Mouse (Mus musculus): ENCODE measurements around the gene Trove2. TPM values are rescaled to one million over a fixed set of nuclear protein-coding genes. Genes with fewer than 3 reads are reported as not detected.
A peak's percentile ranks its signal among the peaks of the same experiment; 100 is the strongest.

The Trove2 gene
- total RNA-seq, 2 experiments from 2014 or later = 29.0 to 29.5 TPM

- TF ChIP-seq CTCF (IDR thresholded peaks at IDR 0.05) = no peak
- Histone ChIP-seq H3K27ac (no peak overlapping the region; the same call in 1 of the 2 replicates), H3K4me3 (peak overlapping the region; percentile 91)
- intact Hi-C loops (cut with DNase I) = loop anchor here (1.0 to 2.0 kb wide), 2 partner anchors 38 to 75 kb away; partner anchors contain the start of genes Trove2 and Uchl5
- no peak for DNase-seq (ENCODE audit: extremely low spot score in 1 of 2, low spot score in 2 of 2)
Measured at GRCm38 (mm10) chr1:143701736-143702135, 75.1 kb downstream of the Trove2 start.

Other genes with a start within 250 kb of the Trove2 start
- 10 to 100 TPM; 15.3 to 18.9 TPM for gene B3galt2, start 136.4 kb downstream of the Trove2 start, total RNA-seq (2021)
- 10 to 100 TPM; 63.8 to 65.5 TPM for gene Cdc73, start 74.2 kb downstream of the Trove2 start, total RNA-seq (2021)
- 100 to 1,000 TPM; 114 to 120 TPM for gene Glrx2, start 60.7 kb downstream of the Trove2 start, total RNA-seq (2021)
- 10 to 100 TPM; 36.0 to 43.2 TPM for gene Uchl5, start 204 bp upstream of the Trove2 start, total RNA-seq (2021)
- 10 to 100 TPM; 69.4 to 71.0 TPM for gene Rgs2, start 227.1 kb upstream of the Trove2 start, total RNA-seq (2021)